Mouse (Mus musculus) CH12.LX (cell line): ENCODE data around the gene Pmp22.

ENCODE experiments used
- CTCF ChIP-seq, 2 experiments: IDR thresholded peaks in 1 of 2; conservative IDR thresholded peaks in 1 of 2; 2 replicates each; pipeline ENCODE4 v1.5.1; 2011 to 2012; ENCODE audit warnings: low read depth in 2 of 2, low read length in 2 of 2, improper control_type of control experiment in 1 of 2, inconsistent platforms in 1 of 2, mild to moderate bottlenecking in 1 of 2, moderate library complexity in 1 of 2
- ELF1 ChIP-seq: IDR thresholded peaks from 2 replicates; pipeline ENCODE4 v1.6.1; 2014; ENCODE audit warnings: low read depth, mild to moderate bottlenecking, inconsistent platforms, low read length, improper control_type of control experiment
- ETS1 ChIP-seq: conservative IDR thresholded peaks from 2 replicates; pipeline ENCODE4 v1.6.1; 2012; ENCODE audit warnings: low read depth, mild to moderate bottlenecking, inconsistent platforms, low read length, improper control_type of control experiment, moderate library complexity
- GABPA ChIP-seq: IDR thresholded peaks from 2 replicates; pipeline ENCODE4 v1.6.1; 2012; ENCODE audit warnings: low read depth, low read length, improper control_type of control experiment, inconsistent platforms; ENCODE audit not compliant: insufficient replicate concordance
- MAX ChIP-seq: IDR thresholded peaks from 2 replicates; pipeline ENCODE4 v1.6.1; 2011; ENCODE audit warnings: low read length, improper control_type of control experiment
- MEF2A ChIP-seq: IDR thresholded peaks from 2 replicates; pipeline ENCODE4 v1.6.1; 2014; ENCODE audit warnings: low read depth, mild to moderate bottlenecking, inconsistent platforms, low read length, improper control_type of control experiment, borderline replicate concordance
- NRF1 ChIP-seq: IDR thresholded peaks from 2 replicates; pipeline ENCODE4 v1.6.1; 2014; ENCODE audit warnings: low read depth, mild to moderate bottlenecking, inconsistent platforms, low read length, improper control_type of control experiment, moderate library complexity
- POLR2A ChIP-seq: IDR thresholded peaks from 2 replicates; pipeline ENCODE4 v1.6.1; 2011; ENCODE audit warnings: low read depth, mild to moderate bottlenecking, improper control_type of control experiment, low read length

GRCm38 (mm10) chr11:63125832-63126456, 2.8 kb upstream of the Pmp22 start:
- TF ChIP-seq MAX, result no peak
- TF ChIP-seq ETS1, result no peak
- TF ChIP-seq ELF1, result no peak
- no peak for TF ChIP-seq CTCF (conservative IDR thresholded peaks at IDR 0.05 in 1 of 2, IDR thresholded peaks at IDR 0.05 in 1 of 2; ENCODE audit: low read depth in 2 of 2, low read length in 2 of 2)
- TF ChIP-seq NRF1, result no peak
- no peak for TF ChIP-seq POLR2A
- TF ChIP-seq MEF2A, result no peak
- no peak for TF ChIP-seq GABPA
